Mouse (Mus musculus) C2C12 (cell line): Measurements from ENCODE around the gene Mgat5b. TPM values are rescaled to one million over a fixed set of nuclear protein-coding genes. Genes with fewer than 3 reads are reported as not detected.

ENCODE experiments used
- H3K27me3 ChIP-seq: one replicate; pipeline ENCODE4 v1.6.1; 2011; ENCODE audit not compliant: control insufficient read depth, insufficient read depth, insufficient read length
- H3K36me3 ChIP-seq: one replicate; pipeline ENCODE4 v1.6.1; 2011; ENCODE audit not compliant: control insufficient read depth, insufficient read depth
- H3K4me3 ChIP-seq: one replicate; pipeline ENCODE4 v1.5.1; 2011; ENCODE audit warnings: mild to moderate bottlenecking, control low read depth; ENCODE audit not compliant: poor library complexity, insufficient read depth, severe bottlenecking
- H3K79me2 ChIP-seq: one replicate; pipeline ENCODE4 v1.6.1; 2011; ENCODE audit not compliant: control insufficient read depth, insufficient read depth
- H3K79me3 ChIP-seq: one replicate; pipeline ENCODE4 v1.6.1; 2011; ENCODE audit warnings: low read depth, control low read depth
- H3ac ChIP-seq: one replicate; pipeline ENCODE3; 2011; ENCODE audit warnings: low read depth; ENCODE audit not compliant: control insufficient read depth, insufficient read length
- CEBPB ChIP-seq: IDR thresholded peaks from one replicate; pipeline ENCODE4 v1.6.1; 2011; ENCODE audit warnings: low read depth, mild to moderate bottlenecking, control low read depth, moderate library complexity
- CTCF ChIP-seq: IDR thresholded peaks from one replicate; pipeline ENCODE4 v1.5.1; 2011; ENCODE audit not compliant: control insufficient read depth, insufficient read depth, insufficient read length
- FOSL1 ChIP-seq: IDR thresholded peaks from one replicate; pipeline ENCODE4 v1.8.0; 2011; ENCODE audit warnings: mild to moderate bottlenecking, low read length; ENCODE audit not compliant: poor library complexity, insufficient read depth, severe bottlenecking
- MAX ChIP-seq: IDR thresholded peaks from one replicate; pipeline ENCODE4 v1.6.1; 2011; ENCODE audit warnings: mild to moderate bottlenecking, control low read depth
- MYOD1 ChIP-seq: IDR thresholded peaks from one replicate; pipeline ENCODE4 v1.6.1; 2011; ENCODE audit warnings: low read depth; ENCODE audit not compliant: control insufficient read depth, insufficient read length
- MYOG ChIP-seq: IDR thresholded peaks from one replicate; pipeline ENCODE4 v1.6.1; 2011; ENCODE audit not compliant: control insufficient read depth, insufficient read length; ENCODE audit errors: extremely low read depth
- USF1 ChIP-seq: IDR thresholded peaks from one replicate; pipeline ENCODE4 v1.6.1; 2011; ENCODE audit warnings: low read depth, mild to moderate bottlenecking, control low read depth, moderate library complexity
- polyA plus RNA-seq: library from polyadenylated mRNA; unstranded; fragments of >200 nt; fragmentation: generic; extraction: Trizol; gene quantifications from one replicate; pipeline ENCODE4 v1.2.1, GENCODE M21; 2012; ENCODE audit warnings: missing spikeins

Mgat5b gene
- polyA plus RNA-seq, 1 experiment = not detected

- Histone ChIP-seq H3K79me2 (no peaks in the 10 kb centered on the region), H3ac (no peak overlapping the region), H3K36me3 (no peaks in the 10 kb centered on the region), H3K27me3 (no peaks in the 10 kb centered on the region), H3K79me3 (no peaks in the 10 kb centered on the region), H3K4me3 (no peak overlapping the region)
- TF ChIP-seq CEBPB = no peak
- TF ChIP-seq FOSL1 = no peak
- no peak for TF ChIP-seq MYOG
Measured at GRCm38 (mm10) chr11:116880839-116881238, 37.8 kb upstream of the Mgat5b start.

DNA sequence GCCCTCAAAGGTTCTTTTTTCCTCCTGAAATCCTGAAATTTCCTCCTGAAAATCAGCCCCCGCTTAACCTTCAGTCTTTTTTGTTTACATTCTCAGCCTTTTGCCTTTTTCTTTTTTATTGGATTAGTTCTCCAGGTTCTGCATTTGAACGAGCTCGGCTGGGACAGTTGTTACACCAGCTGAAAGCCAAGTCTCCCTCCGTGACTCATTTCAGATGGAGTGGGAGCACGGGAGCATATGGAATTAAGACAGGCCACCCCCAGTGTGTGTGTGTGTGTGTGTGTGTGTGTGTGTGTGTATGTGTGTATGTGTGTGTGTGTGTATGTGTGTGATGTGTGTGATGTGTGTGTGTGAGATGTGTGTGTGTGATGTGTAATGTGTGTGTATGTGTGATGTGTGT lies 37.2 kb upstream of the Mgat5b start:
- no peaks in the 10 kb centered on the region for H3K79me3 ChIP-seq
- H3ac ChIP-seq = no peak overlapping the region
- no peaks in the 10 kb centered on the region for H3K27me3 ChIP-seq
- H3K36me3 ChIP-seq = no peaks in the 10 kb centered on the region
- H3K79me2 ChIP-seq = no peaks in the 10 kb centered on the region
- no peak overlapping the region for H3K4me3 ChIP-seq
- no peak for TF ChIP-seq MAX
- TF ChIP-seq FOSL1 = no peak
- TF ChIP-seq CEBPB = no peak
- TF ChIP-seq CTCF = no peak
- TF ChIP-seq MYOG = no peak
- TF ChIP-seq MYOD1 = no peak
- TF ChIP-seq USF1 = no peak

- TF ChIP-seq CEBPB = no peak
- no peak for TF ChIP-seq FOSL1
- TF ChIP-seq MYOG = no peak
- TF ChIP-seq MYOD1 = no peak
- no peak for TF ChIP-seq MAX
- TF ChIP-seq USF1 = no peak
- TF ChIP-seq CTCF = no peak
- Histone ChIP-seq H3K79me2 (no peaks in the 10 kb centered on the region), H3K4me3 (no peak overlapping the region), H3K36me3 (no peaks in the 10 kb centered on the region), H3ac (no peak overlapping the region), H3K27me3 (peaks cover 2% of the 10 kb centered on the region), H3K79me3 (no peaks in the 10 kb centered on the region)
Measured at GRCm38 (mm10) chr11:116882446-116882845, 36.2 kb upstream of the Mgat5b start.

GRCm38 (mm10) chr11:116884061-116884460 lies 34.6 kb upstream of the Mgat5b start:
- H3K27me3 ChIP-seq = peaks cover 16% of the 10 kb centered on the region
- no peaks in the 10 kb centered on the region for H3K36me3 ChIP-seq
- H3K79me2 ChIP-seq = no peaks in the 10 kb centered on the region
- H3K4me3 ChIP-seq = no peak overlapping the region
- no peaks in the 10 kb centered on the region for H3K79me3 ChIP-seq
- TF ChIP-seq MYOG (no peak), FOSL1 (no peak), MAX (no peak), CTCF (no peak), CEBPB (no peak), MYOD1 (no peak), USF1 (no peak)
- no peak overlapping the region for H3ac ChIP-seq

DNA sequence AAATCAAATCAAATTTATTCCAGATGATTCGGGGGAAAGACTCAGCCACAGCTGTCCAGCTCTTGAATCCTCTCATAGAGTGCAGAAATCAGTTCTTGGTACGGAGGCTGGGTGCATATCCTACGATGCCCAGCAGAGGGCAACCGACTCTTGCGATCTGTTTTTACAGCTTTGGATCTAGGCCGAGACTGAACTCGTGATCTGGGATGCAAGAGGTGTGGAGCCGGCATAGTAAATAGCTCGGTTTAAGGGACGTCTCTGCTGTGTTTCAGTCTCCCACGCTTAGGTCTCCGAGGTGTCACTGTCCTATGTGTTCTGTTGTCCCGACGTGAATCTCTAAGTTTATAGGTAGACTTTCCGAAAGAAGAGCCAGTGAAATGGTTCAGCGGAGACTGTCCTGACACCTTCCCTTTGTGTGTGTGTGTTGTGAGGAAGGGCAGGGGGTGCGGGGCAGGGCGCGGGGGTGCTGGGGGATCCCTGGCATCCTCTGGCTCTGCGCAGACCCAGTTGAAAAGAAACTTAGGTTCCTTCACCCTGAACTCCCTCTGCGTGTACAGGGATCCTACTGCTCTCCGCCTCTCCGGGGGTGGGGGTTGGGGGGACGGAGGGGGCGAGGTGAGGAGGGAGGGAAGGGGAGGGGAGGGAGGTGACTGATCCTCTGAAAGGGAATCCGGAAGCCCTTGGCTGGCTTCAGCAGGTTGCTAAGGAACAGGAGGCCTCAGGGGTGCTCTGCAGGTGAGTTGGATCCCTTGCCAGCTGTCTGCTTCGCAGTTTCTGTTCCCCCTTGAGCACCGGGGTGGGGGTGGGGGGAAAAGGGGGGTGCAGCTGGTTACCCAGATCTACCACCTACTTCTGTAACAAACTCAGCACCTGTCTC lies 33.1 kb upstream of the Mgat5b start:
- no peak overlapping the region for H3ac ChIP-seq
- H3K79me2 ChIP-seq = no peaks in the 10 kb centered on the region
- TF ChIP-seq MYOD1 = no peak
- TF ChIP-seq CTCF = peak; percentile 50
- no peaks in the 10 kb centered on the region for H3K79me3 ChIP-seq
- no peak overlapping the region for H3K4me3 ChIP-seq
- H3K36me3 ChIP-seq = no peaks in the 10 kb centered on the region
- H3K27me3 ChIP-seq = peaks cover 29% of the 10 kb centered on the region

- no peak overlapping the region for H3ac ChIP-seq
- H3K27me3 ChIP-seq = peaks cover 31% of the 10 kb centered on the region
- H3K79me3 ChIP-seq = no peaks in the 10 kb centered on the region
- H3K36me3 ChIP-seq = no peaks in the 10 kb centered on the region
- no peaks in the 10 kb centered on the region for H3K79me2 ChIP-seq
- TF ChIP-seq CTCF = no peak
- TF ChIP-seq CEBPB = no peak
- TF ChIP-seq MYOG = no peak
- TF ChIP-seq MAX = no peak
- no peak for TF ChIP-seq USF1
- TF ChIP-seq MYOD1 = no peak
- TF ChIP-seq FOSL1 = no peak
- H3K4me3 ChIP-seq = no peak overlapping the region
Measured at GRCm38 (mm10) chr11:116887136-116887535, 31.5 kb upstream of the Mgat5b start.
